Mouse (Mus musculus) layer of hippocampus, adult 2 months (tissue): ENCODE data around the gene Efnb3. TPM values are rescaled to one million over a fixed set of nuclear protein-coding genes. Genes with fewer than 3 reads are reported as not detected.
A peak's percentile ranks its signal among the peaks of the same experiment; 100 is the strongest.
"Not testable (repeated sequence)": the region's sequence is repeated elsewhere in the genome, so short reads cannot be mapped to it uniquely, and the experiment has no call there.

ENCODE experiments used
- DNase-seq, 2 experiments: peaks; one replicate each; pipeline ENCODE4 v3.0.0; 2022; ENCODE audit warnings: low spot score in 2 of 2
- H3K27ac ChIP-seq: fragments of 200-600 bp; 2 replicates; pipeline ENCODE4 v1.8.1; 2022
- H3K4me3 ChIP-seq: fragments of 200-600 bp; 2 replicates; pipeline ENCODE4 v1.8.1; 2022; ENCODE audit warnings: mild to moderate bottlenecking
- CTCF ChIP-seq: fragments of 200-600 bp; conservative IDR thresholded peaks from 2 replicates; pipeline ENCODE4 v1.8.1; 2022; ENCODE audit warnings: antibody characterized with exemption, mild to moderate bottlenecking, moderate library complexity
- total RNA-seq, 2 experiments: library from RNA; stranded (reverse); gene quantifications; 2 replicates each; pipeline ENCODE4 v1.2.3; 2021

Gene Efnb3
- total RNA-seq, 2 experiments from 2014 or later: 113 to 116 TPM

DNA sequence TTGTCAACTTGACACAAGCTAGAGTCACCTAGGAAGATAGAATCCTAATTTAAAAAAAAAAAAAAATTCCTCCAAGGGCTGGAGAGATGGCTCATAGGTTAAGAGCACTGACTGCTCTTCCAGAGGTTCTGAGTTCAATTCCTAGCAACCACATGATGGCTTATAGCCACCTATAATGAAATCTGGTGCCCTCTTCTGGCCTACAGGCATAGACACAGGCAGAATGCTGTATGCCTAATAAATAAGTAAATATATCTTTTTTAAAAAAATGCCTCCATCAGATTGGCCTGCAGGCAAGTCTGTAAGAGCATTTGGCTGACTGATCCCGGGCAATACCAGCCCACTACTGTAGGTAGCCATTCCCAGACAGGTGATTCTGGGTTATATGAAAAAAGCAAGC is 25.0 kb downstream of the Efnb3 start:
- no peak for DNase-seq
- Histone ChIP-seq H3K27ac (no peak overlapping the region), H3K4me3 (no peak overlapping the region)
- peak; percentile 67 for TF ChIP-seq CTCF

- peak overlapping the region; percentile 70; the same call in 1 of the 2 replicates for H3K27ac ChIP-seq
- DNase-seq: no peak
- no peak overlapping the region for H3K4me3 ChIP-seq
- peak; percentile 50 for TF ChIP-seq CTCF
Measured at GRCm38 (mm10) chr11:69532480-69533150, 27.4 kb downstream of the Efnb3 start.

GRCm38 (mm10) chr11:69530755-69531154 is 29.2 kb downstream of the Efnb3 start:
- H3K4me3 ChIP-seq, DNase-seq: not testable (repeated sequence)
- peak; percentile 56 for TF ChIP-seq CTCF
- H3K27ac ChIP-seq: peak overlapping the region; percentile 70

GRCm38 (mm10) chr11:69530281-69530680 is 29.7 kb downstream of the Efnb3 start:
- DNase-seq, H3K27ac ChIP-seq: not testable (repeated sequence)
- peak; percentile 46 for TF ChIP-seq CTCF

GRCm38 (mm10) chr11:69528031-69528390 is 32.0 kb downstream of the Efnb3 start:
- no peak for DNase-seq
- no peak for TF ChIP-seq CTCF
- Histone ChIP-seq H3K27ac (peak overlapping the region; percentile 83), H3K4me3 (no peak overlapping the region)

More at GRCm38 (mm10) chr11:69530281-69530680, 29.7 kb downstream of the Efnb3 start:
- H3K4me3 ChIP-seq: not testable (repeated sequence)

GRCm38 (mm10) chr11:69527098-69528030 is 32.6 kb downstream of the Efnb3 start:
- peak in 1 of 2 experiments; percentile 33 for DNase-seq
- Histone ChIP-seq H3K27ac (peak overlapping the region; percentile 83), H3K4me3 (peak overlapping the region; percentile 45)
- TF ChIP-seq CTCF: no peak

- no peak for TF ChIP-seq CTCF
- H3K4me3 ChIP-seq: peak overlapping the region; percentile 45; the same call in 1 of the 2 replicates
- DNase-seq: no peak
- peak overlapping the region; percentile 83 for H3K27ac ChIP-seq
Measured at GRCm38 (mm10) chr11:69526631-69527030, 33.4 kb downstream of the Efnb3 start.

- DNase-seq: no peak
- H3K27ac ChIP-seq: no peak overlapping the region
- TF ChIP-seq CTCF: no peak
- no peak overlapping the region for H3K4me3 ChIP-seq
Measured at GRCm38 (mm10) chr11:69525661-69526060, 34.3 kb downstream of the Efnb3 start.

DNA sequence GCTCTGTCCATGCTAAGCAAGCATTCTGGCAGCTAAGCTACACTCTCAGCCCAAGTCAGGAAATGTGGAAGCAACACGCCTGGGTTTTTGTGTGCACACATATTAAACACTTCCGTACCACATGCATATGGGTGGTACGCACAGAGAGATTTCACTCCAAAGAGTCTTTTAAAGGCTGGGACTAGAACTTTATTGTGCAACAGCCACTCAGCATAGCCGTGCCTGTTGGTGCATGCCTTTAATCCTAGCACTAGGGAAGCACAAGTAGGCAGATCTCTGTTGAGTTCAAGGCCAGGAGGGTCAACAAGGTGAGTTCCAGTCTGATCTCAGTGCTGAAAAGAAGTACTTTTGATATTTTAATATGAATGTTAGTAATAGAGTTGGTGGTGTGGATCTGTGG is 36.4 kb downstream of the Efnb3 start:
- TF ChIP-seq CTCF: no peak
- no peak overlapping the region for H3K27ac ChIP-seq
- no peak overlapping the region for H3K4me3 ChIP-seq
- DNase-seq: no peak

DNA sequence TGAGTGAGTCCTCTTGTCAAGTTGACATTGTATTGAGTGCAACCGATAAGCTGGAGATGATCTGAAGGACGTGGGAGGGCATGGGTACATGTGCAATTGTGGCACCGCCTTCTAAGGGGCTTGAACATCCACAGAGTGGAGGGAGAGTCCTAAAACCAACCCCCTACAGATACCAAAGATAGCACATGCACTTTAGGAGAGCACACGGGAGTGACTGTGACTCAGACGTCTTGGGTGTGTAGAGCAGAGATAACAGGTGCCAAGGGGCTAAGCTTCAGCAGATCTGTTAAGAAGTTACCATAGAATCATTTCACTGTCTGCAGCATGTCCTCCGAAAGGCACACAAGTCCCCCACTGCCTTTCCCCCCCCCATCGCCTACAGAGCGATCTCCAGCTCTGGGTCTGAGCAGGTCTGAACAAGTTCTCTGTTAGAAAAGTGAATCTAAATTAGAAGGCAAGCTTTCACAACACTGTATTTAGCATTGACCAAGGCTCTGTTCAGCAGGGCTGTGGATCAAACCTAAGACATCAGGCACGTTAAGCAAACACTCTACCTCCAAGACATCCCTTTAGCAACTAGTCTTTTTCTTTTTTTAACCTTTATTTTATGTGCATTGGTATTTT is 38.4 kb downstream of the Efnb3 start:
- H3K27ac ChIP-seq: no peak overlapping the region
- H3K4me3 ChIP-seq: no peak overlapping the region
- TF ChIP-seq CTCF: no peak
- DNase-seq: no peak

DNA sequence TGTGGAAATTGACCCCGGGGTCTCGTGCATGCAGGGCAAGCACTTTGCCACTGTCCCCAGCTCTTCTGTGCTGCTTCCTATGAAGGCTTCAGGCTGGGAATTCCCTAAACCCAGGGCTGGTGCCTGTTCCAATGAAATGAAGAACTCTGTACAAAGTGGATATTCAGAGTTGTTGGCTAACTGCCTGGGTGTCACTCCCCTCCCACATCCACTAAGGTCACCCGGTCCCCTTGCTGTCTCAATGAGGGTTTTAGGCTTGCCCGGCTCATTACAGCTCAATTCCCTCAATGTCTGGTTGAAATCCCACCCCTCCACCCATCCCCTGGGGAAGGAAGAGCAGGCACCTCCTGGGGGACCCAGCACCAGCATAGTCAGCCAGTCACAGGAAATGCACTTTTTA is 40.0 kb downstream of the Efnb3 start:
- TF ChIP-seq CTCF: no peak
- H3K27ac ChIP-seq: no peak overlapping the region
- no peak overlapping the region for H3K4me3 ChIP-seq
- DNase-seq: no peak

- no peak overlapping the region for H3K4me3 ChIP-seq
- no peak for TF ChIP-seq CTCF
- H3K27ac ChIP-seq: no peak overlapping the region
- DNase-seq: no peak
Measured at GRCm38 (mm10) chr11:69516661-69517060, 43.3 kb downstream of the Efnb3 start.

- Histone ChIP-seq H3K4me3 (no peak overlapping the region), H3K27ac (no peak overlapping the region)
- DNase-seq: no peak
- TF ChIP-seq CTCF: no peak
Measured at GRCm38 (mm10) chr11:69516151-69516640, 43.8 kb downstream of the Efnb3 start.
